Mouse (Mus musculus): ENCODE measurements around the gene Armh4. TPM values are rescaled to one million over a fixed set of nuclear protein-coding genes. Genes with fewer than 3 reads are reported as not detected.
"Not testable (repeated sequence)": the region's sequence is repeated elsewhere in the genome, so short reads cannot be mapped to it uniquely, and the experiment has no call there.

Gene Armh4
- polyA plus RNA-seq, 1 experiment from 2014 or later, result 25.8 TPM

DNA sequence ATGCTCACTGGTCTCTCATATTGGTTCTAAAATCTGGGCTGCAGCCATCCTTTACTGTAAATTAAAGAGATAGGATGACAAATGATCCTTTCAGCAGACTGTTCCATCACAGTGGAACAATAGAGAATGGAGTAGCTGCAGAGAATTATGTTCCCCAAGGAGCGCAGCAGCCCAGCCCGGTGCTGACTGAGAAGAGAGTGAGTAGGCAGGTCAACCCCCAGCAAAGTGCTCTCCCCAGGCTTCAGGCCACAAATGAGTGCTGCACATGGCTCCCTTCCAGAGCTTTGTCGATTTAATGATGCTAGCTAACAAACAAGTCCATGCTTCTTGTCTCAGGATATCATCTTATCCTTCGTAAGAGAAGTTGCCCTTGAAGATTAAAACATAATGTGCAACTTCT, 2.8 kb downstream of the Armh4 start:
- Histone ChIP-seq H3K4me1 (0 out of 2 replicates have a peak, but pooled peaks cover 3% of the 10 kb centered on the region), H3K9me3 (no peaks in the 10 kb centered on the region), H3K36me3 (no peaks in the 10 kb centered on the region), H3K9ac (no peak overlapping the region), H3K4me2 (replicated peaks) (no peak overlapping the region), H3K27ac (no peak overlapping the region), H3K27me3 (no peaks in the 10 kb centered on the region), H3K4me3 (no peak overlapping the region)
- WGBS, result 68% methylated on average over 4 of the region's 4 CpGs
- no peak for ATAC-seq (ENCODE audit: insufficient number of reproducible peaks, insufficient read depth, low FRiP score, low TSS enrichment)

DNA sequence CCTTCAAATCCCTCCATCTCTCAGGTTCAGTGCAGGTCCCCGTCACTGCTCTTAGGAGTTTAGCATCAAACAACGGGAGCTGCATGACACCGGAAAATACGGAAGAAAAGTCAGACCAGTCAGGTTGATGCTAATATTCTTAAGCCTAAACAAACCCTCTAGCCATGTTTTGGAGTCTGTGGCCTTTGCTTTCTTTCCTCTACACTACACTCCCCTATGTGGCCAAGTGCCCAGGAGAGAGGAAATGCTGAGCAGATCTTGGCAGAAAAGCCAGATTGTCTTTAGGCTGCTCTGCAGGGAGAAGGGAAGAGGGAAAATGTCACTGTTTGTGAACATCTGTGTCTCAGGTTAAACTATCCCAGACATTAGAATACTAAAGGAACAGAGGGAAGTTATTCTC, 5.6 kb downstream of the Armh4 start:
- H3K27me3 ChIP-seq; H3K9me3 ChIP-seq; H3K36me3 ChIP-seq; H3K4me3 ChIP-seq; H3K4me1 ChIP-seq; H3K27ac ChIP-seq; H3K9ac ChIP-seq; H3K4me2 ChIP-seq (replicated peaks); ATAC-seq (ENCODE audit: insufficient number of reproducible peaks, insufficient read depth, low FRiP score, low TSS enrichment): not testable (repeated sequence)
- WGBS, result 67% methylated on average over 4 of the region's 4 CpGs

DNA sequence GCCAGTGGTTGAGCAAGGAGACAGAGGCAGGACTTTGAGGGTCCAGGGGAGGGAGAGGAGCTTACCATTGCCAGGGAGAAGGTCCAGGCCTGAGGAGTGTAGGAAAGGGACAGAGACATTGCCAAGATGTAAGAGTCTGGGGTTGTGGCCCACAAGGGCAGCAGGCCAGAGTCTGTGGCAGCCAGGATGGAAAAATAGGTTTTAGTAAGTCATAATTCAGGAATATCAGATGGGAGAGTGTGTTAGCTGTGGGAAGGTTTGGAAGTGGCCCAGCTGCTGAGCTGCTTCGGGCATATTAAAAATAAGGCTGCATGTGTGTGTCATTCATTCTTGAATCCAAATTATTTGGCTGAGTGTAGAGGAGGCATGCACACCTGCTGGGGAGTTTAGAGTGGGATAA, 11.4 kb downstream of the Armh4 start:
- H3K9me3 ChIP-seq, result no peaks in the 10 kb centered on the region
- no peak for ATAC-seq (ENCODE audit: insufficient number of reproducible peaks, insufficient read depth, low FRiP score, low TSS enrichment)
- no peaks in the 10 kb centered on the region for H3K36me3 ChIP-seq
- no peak overlapping the region for H3K9ac ChIP-seq
- H3K4me1 ChIP-seq, result no peaks in the 10 kb centered on the region
- WGBS, result 88% methylated on average over 1 of the region's 1 CpGs
- H3K4me2 ChIP-seq (replicated peaks), result no peak overlapping the region
- H3K27me3 ChIP-seq, result no peaks in the 10 kb centered on the region
- no peak overlapping the region for H3K4me3 ChIP-seq
- H3K27ac ChIP-seq, result no peak overlapping the region

DNA sequence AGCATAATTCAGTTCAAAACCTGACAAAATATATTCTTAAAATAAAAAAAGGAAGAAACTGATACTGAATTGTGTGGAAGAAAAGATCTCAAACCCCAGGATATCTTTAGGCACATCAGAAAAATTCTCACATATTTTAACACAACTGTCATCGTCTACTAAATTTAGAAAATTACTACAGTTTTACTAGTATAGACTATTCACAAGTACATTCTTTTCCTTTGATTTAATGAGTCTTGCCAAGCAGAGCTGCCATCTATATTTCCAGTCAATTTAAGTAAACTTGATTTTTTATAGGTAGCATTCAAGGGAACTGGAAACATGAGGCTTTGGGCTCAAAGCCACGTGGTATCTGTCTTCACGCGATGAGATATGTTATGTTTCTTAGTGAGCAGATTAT, 16.6 kb downstream of the Armh4 start:
- Histone ChIP-seq H3K27ac (no peak overlapping the region), H3K4me3 (no peak overlapping the region), H3K27me3 (no peaks in the 10 kb centered on the region), H3K9me3 (no peaks in the 10 kb centered on the region), H3K4me2 (replicated peaks) (no peak overlapping the region), H3K4me1 (no peaks in the 10 kb centered on the region), H3K9ac (no peak overlapping the region), H3K36me3 (no peaks in the 10 kb centered on the region)
- no peak for ATAC-seq (ENCODE audit: insufficient number of reproducible peaks, insufficient read depth, low FRiP score, low TSS enrichment)
- 90% methylated on average over 4 of the region's 4 CpGs for WGBS

DNA sequence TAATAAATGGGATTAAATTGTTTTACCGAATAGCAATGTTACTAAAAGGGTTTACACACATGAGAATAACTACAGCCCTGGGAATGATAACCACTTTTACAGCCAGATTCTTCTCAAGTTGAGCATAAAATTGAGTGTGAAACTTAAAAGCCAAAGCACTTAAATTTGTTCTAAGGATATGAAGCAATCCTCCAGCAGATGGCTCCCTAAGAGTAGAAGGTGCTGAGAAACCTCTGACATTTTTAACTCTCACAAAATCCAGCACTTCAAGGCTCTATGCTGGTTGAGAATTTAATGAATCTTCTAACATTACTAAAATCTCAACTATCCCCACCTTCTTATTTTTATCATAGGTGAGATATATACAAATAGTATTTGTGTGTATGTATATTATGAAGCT, 27.3 kb downstream of the Armh4 start:
- no peak for ATAC-seq (ENCODE audit: insufficient number of reproducible peaks, insufficient read depth, low FRiP score, low TSS enrichment)
- no peaks in the 10 kb centered on the region for H3K9me3 ChIP-seq
- H3K4me2 ChIP-seq (replicated peaks), result no peak overlapping the region
- no peaks in the 10 kb centered on the region for H3K27me3 ChIP-seq
- H3K27ac ChIP-seq, result no peak overlapping the region
- no peak overlapping the region for H3K9ac ChIP-seq
- H3K4me1 ChIP-seq, result no peaks in the 10 kb centered on the region
- H3K36me3 ChIP-seq, result no peaks in the 10 kb centered on the region
- 81% methylated on average over 1 of the region's 1 CpGs for WGBS
- H3K4me3 ChIP-seq, result no peak overlapping the region

DNA sequence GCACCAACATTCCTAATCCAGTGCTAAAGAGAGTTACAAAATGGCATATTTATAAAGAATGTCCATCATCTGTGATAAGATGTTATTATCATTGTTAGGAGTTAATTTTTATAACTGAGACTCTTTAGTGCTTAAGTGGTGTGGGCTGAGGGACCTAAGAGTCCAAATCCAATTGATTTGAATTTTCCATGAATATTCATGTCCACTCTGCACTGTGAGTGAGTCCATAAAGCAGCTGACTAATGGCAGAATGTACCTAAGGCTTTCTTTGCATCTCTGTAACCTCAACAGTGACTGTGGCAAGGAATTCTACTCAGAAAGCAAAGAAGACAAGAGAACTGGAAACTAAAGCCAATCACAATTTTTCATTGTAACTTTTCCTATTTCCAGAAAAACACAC, 30.6 kb downstream of the Armh4 start:
- Histone ChIP-seq H3K4me3 (no peak overlapping the region), H3K4me2 (replicated peaks) (no peak overlapping the region), H3K9me3 (no peaks in the 10 kb centered on the region), H3K27me3 (no peaks in the 10 kb centered on the region), H3K4me1 (no peaks in the 10 kb centered on the region), H3K27ac (no peak overlapping the region), H3K9ac (no peak overlapping the region), H3K36me3 (no peaks in the 10 kb centered on the region)
- ATAC-seq (ENCODE audit: insufficient number of reproducible peaks, insufficient read depth, low FRiP score, low TSS enrichment), result no peak

DNA sequence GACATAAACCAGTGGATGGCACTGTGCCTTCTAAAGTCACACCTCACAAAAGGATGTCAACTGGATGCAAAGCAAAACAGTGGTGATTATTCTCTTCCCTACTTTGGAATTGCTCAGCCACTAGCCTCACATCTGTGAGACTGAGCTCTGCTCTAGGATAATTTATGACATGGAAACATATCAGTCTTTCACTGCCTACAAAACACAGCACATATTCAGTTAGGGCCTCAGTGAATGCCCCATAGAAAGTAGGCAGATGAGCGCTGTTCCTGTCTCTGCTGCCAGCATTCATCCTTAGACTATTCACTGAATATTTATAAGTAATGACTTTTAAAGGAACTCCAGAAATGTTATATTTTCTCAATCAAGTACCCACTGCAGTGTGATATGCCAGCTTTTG, 37.3 kb downstream of the Armh4 start:
- no peaks in the 10 kb centered on the region for H3K4me1 ChIP-seq
- ATAC-seq (ENCODE audit: insufficient number of reproducible peaks, insufficient read depth, low FRiP score, low TSS enrichment), result no peak
- no peak overlapping the region for H3K27ac ChIP-seq
- no peaks in the 10 kb centered on the region for H3K36me3 ChIP-seq
- no peaks in the 10 kb centered on the region for H3K27me3 ChIP-seq
- WGBS, result 94% methylated on average over 1 of the region's 1 CpGs
- H3K4me3 ChIP-seq, result no peak overlapping the region
- H3K4me2 ChIP-seq (replicated peaks), result no peak overlapping the region
- H3K9me3 ChIP-seq, result no peaks in the 10 kb centered on the region
- no peak overlapping the region for H3K9ac ChIP-seq

DNA sequence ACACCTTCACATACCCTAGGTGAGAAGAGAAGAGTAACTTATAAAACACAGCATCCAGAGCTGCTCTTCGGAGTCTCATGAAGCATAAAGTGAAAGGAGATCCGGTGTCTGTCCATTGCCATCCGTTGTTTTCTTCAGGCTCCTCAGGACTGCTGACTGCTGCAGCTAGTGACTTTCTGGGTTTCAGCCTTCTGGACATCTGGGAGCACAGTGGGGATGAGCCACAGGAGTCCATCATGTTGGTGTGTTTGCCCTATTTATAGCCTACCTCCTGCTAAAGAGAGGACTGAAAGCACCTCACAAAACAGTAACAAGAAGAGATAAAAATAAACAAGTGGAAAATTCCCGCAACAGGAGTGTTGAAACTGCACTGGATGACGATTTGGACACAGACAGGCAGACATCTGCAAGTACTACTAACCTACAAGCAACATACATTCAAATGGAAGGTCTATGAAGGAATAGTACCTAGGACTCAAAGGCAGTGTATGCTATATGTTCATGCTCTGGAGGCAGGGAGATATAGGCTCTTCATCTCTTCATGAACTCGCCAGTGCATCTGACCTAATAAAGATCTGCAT, 39.1 kb downstream of the Armh4 start:
- no peak for ATAC-seq (ENCODE audit: insufficient number of reproducible peaks, insufficient read depth, low FRiP score, low TSS enrichment)
- Histone ChIP-seq H3K9me3 (no peaks in the 10 kb centered on the region), H3K9ac (no peak overlapping the region), H3K4me2 (replicated peaks) (no peak overlapping the region), H3K4me1 (no peaks in the 10 kb centered on the region), H3K36me3 (no peaks in the 10 kb centered on the region), H3K4me3 (no peak overlapping the region), H3K27me3 (no peaks in the 10 kb centered on the region), H3K27ac (no peak overlapping the region)
- 82% methylated on average over 6 of the region's 6 CpGs for WGBS

DNA sequence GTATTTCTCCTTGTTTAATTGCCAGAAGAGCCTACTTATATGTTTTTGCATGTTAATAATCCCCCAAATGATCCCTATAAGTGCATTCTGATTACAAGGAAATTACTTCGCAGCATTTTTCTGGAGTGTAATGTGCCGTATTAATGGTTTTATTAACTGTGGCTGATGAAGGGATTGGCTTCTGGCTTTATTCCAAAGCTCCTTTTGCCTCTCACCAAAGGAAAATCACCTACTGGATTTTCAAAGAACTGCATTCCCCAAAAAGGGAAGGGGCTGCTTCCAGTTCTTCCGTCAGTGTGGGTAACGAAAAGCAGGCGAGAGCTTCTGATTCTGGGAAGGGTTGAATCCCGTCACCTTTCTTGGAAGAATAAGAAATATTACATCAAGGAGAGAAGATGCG, 43.9 kb downstream of the Armh4 start:
- WGBS, result 53% methylated on average over 7 of the region's 7 CpGs
- no peaks in the 10 kb centered on the region for H3K27me3 ChIP-seq
- no peak overlapping the region for H3K4me2 ChIP-seq (replicated peaks)
- H3K9ac ChIP-seq, result no peak overlapping the region
- H3K9me3 ChIP-seq, result no peaks in the 10 kb centered on the region
- no peak overlapping the region for H3K27ac ChIP-seq
- ATAC-seq (ENCODE audit: insufficient number of reproducible peaks, insufficient read depth, low FRiP score, low TSS enrichment), result no peak
- no peak overlapping the region for H3K4me3 ChIP-seq
- no peaks in the 10 kb centered on the region for H3K36me3 ChIP-seq
- no peaks in the 10 kb centered on the region for H3K4me1 ChIP-seq

DNA sequence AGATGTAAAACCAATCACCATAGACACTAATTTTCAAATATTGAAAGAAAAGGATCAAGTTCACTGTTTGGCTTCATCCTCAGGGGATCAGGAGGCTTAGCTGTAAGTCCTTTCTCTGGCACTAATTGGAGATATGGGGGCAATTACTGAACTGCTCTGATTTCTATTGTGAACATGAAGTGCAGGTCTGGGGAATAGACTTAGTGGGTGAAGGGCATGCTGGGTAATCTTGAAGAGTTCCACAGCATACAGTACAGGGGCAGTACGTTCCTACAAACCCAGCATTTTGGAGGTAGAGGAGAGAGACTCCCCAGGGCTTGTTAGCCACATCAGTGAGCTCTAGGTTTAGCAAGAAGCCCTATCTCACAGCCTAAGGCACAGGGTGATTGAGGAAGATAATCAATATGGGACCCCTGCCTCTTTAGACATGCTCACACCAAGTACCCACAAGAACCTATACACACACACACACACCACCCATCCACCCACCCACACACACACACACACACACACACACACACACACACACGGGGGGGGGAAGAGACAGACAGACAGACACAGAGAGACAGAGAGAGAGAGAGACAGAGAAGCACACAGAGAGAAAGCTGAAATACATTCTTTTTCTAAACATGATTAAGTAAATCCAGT, 44.6 kb downstream of the Armh4 start:
- Histone ChIP-seq H3K4me2 (replicated peaks) (no peak overlapping the region), H3K9me3 (no peaks in the 10 kb centered on the region), H3K27ac (no peak overlapping the region), H3K4me3 (no peak overlapping the region), H3K27me3 (no peaks in the 10 kb centered on the region), H3K4me1 (no peaks in the 10 kb centered on the region), H3K36me3 (no peaks in the 10 kb centered on the region), H3K9ac (no peak overlapping the region)
- 57% methylated on average over 2 of the region's 2 CpGs for WGBS
- peak; percentile 69; the same call in 1 of the 2 replicates for ATAC-seq (ENCODE audit: insufficient number of reproducible peaks, insufficient read depth, low FRiP score, low TSS enrichment)

DNA sequence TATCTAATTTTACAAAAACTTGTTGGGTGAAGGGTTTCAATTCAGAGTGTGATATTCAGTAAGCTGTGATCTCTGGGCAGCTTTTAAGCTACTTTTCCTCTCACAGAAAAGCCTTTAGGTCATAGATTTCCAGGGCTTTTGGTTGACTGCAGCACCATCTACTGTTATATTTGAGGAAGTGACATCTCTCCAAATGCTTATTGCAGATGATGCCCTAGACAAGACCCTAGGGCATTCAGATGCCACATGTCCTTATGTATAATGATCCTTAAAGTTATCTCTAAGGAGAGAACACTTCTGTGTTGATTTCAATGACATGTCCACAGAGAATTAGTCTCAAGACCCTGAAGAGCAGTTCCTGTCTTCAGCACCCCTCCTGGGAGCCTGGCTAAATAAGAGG, 49.2 kb downstream of the Armh4 start:
- no peak for ATAC-seq (ENCODE audit: insufficient number of reproducible peaks, insufficient read depth, low FRiP score, low TSS enrichment)
- H3K36me3 ChIP-seq, result no peaks in the 10 kb centered on the region
- no peaks in the 10 kb centered on the region for H3K9me3 ChIP-seq
- no peak overlapping the region for H3K4me3 ChIP-seq
- no peak overlapping the region for H3K27ac ChIP-seq
- H3K27me3 ChIP-seq, result no peaks in the 10 kb centered on the region
- no peaks in the 10 kb centered on the region for H3K4me1 ChIP-seq
- H3K9ac ChIP-seq, result no peak overlapping the region
- no peak overlapping the region for H3K4me2 ChIP-seq (replicated peaks)

DNA sequence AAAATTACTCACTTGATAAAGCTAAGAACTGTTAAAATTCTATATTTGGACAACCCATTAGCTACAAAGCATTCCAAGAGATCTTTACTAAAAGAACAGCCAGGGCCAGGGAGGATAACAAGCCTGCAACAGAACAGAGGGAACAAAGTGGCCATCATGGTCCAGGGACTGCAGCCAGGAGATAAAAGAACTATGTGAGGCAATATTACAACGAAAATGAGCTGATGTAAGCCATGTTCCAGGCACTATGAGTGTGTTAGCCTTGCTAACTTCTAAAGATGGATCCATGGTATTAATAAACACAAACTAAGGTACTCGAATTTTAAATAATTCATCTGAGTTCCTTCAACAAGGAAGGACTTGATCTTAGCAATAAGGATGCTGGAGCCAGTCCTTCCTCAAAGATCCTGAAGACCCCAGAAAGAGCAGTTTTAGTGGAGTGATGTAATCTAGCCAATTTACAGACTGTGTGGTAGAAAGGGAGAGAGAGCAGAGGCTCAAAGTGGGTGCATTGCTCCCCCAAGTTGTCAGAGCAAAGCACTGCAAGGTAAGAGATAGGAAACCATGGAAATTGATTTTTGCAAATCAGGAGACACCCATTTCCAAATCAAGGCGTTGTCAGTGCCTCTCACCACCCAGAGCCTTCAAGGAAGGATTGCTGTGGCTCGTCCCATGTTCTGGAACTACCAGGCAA, 59.7 kb downstream of the Armh4 start:
- H3K27me3 ChIP-seq, result no peaks in the 10 kb centered on the region
- 40% methylated on average over 4 of the region's 4 CpGs for WGBS
- no peaks in the 10 kb centered on the region for H3K36me3 ChIP-seq
- H3K4me1 ChIP-seq, result no peaks in the 10 kb centered on the region
- ATAC-seq (ENCODE audit: insufficient number of reproducible peaks, insufficient read depth, low FRiP score, low TSS enrichment), result no peak
- H3K9me3 ChIP-seq, result no peaks in the 10 kb centered on the region
- H3K9ac ChIP-seq, result no peak overlapping the region
- no peak overlapping the region for H3K4me2 ChIP-seq (replicated peaks)
- H3K27ac ChIP-seq, result no peak overlapping the region
- H3K4me3 ChIP-seq, result no peak overlapping the region

Data from embryonic facial prominence, embryonic 12.5 days (tissue).